Mouse (Mus musculus) lung, embryonic 14.5 days (tissue): ENCODE measurements around the gene Arfgef2. TPM values are rescaled to one million over a fixed set of nuclear protein-coding genes. Genes with fewer than 3 reads are reported as not detected.

Experiments
- ATAC-seq: fragments of 200-750 bp; cut with Nextera tagmentation; 2 replicates; pipeline ENCODE4 v1.8.0; 2017; ENCODE audit warnings: mild to moderate bottlenecking, moderate TSS enrichment, moderate library complexity; ENCODE audit not compliant: insufficient read depth
- DNase-seq: peaks from one replicate; pipeline ENCODE4 v3.0.0-alpha.2; 2015
- H3K27ac ChIP-seq: fragments of 300-500 bp; sonication (generic); 2 replicates; pipeline ENCODE4 v1.5.1; 2014; ENCODE audit warnings: low read depth, mild to moderate bottlenecking, moderate library complexity
- H3K27me3 ChIP-seq: fragments of 300-500 bp; sonication (generic); 2 replicates; pipeline ENCODE4 v1.6.1; 2014; ENCODE audit warnings: low read length, control low read depth; ENCODE audit not compliant: insufficient read depth
- H3K36me3 ChIP-seq: fragments of 300-500 bp; sonication (generic); 2 replicates; pipeline ENCODE4 v1.6.1; 2014; ENCODE audit warnings: control low read depth; ENCODE audit not compliant: insufficient read depth
- H3K4me1 ChIP-seq: fragments of 300-500 bp; sonication (generic); 2 replicates; pipeline ENCODE4 v1.6.1; 2014; ENCODE audit warnings: antibody characterized with exemption, control low read depth; ENCODE audit not compliant: insufficient read depth
- H3K4me2 ChIP-seq: fragments of 300-500 bp; sonication (generic); 2 replicates; pipeline ENCODE4 v1.6.1; 2014; ENCODE audit warnings: mild to moderate bottlenecking
- H3K4me3 ChIP-seq: fragments of 300-500 bp; sonication (generic); 2 replicates; pipeline ENCODE4 v1.5.1; 2014; ENCODE audit warnings: low read depth, low read length
- H3K9ac ChIP-seq: fragments of 300-500 bp; sonication (generic); 2 replicates; pipeline ENCODE4 v1.6.1; 2014
- H3K9me3 ChIP-seq: fragments of 300-500 bp; sonication (generic); 2 replicates; pipeline ENCODE4 v1.6.1; 2016; ENCODE audit warnings: low read depth, low read length, control low read depth
- CTCF ChIP-seq: IDR thresholded peaks from 2 replicates; pipeline ENCODE4 v1.5.1; 2016; ENCODE audit warnings: antibody characterized with exemption, low read depth
- WGBS: fragments of 180-500 bp; shearing (Covaris S2); extraction: QIAGEN DNeasy Blood & Tissue Kit; methylation state at CpG from one replicate; pipeline ENCODE4 v1.1.7; 2014; 5-methylcytosine and 5-hydroxymethylcytosine counted together
- polyA plus RNA-seq: library from polyadenylated mRNA; unstranded; fragments of >200 nt; fragmentation: Nextera tagmentation; extraction: Ambion mirVana; gene quantifications from 2 replicates; pipeline ENCODE4 v1.2.1, GENCODE M21; 2014

Arfgef2 gene
- polyA plus RNA-seq, 1 experiment from 2014 or later, result 6.9 TPM

DNA sequence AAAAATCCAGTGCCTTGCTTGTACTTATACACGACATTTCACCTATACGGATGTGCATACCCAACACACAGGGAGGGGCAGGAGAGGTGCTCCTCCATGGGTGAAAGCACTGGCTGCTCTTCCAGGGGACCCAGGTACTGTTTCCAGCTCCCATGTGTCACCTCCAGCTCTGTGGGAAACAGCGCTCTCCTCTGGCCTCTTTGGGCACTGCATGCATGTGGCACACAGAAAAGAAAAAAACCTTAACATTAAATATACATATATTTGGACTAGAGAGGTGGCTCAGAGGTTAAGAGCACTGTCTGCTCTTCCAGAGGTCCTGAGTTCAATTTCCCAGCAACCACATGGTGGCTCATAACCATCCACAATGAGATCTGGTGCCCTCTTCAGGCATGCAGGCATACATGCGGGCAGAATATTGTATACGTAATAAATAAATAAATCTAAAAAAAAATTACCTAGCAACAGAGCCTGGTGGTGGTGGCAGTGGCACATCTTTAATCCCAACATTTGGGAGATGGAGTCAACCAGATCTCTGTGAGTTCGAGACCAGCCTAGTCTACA, 98.4 kb downstream of the Arfgef2 start:
- Histone ChIP-seq H3K9me3 (no peaks in the 10 kb centered on the region), H3K36me3 (peaks cover 4% of the 10 kb centered on the region; the same call in 1 of the 2 replicates), H3K4me2 (no peak overlapping the region), H3K27ac (no peak overlapping the region), H3K9ac (no peak overlapping the region), H3K27me3 (no peaks in the 10 kb centered on the region), H3K4me1 (peaks cover 5% of the 10 kb centered on the region; the same call in 1 of the 2 replicates), H3K4me3 (no peak overlapping the region)
- TF ChIP-seq CTCF, result peak; percentile 18; the same call in 1 of the 2 replicates
- DNase-seq, result no peak
- WGBS, result 93% methylated on average over 6 of the region's 6 CpGs
- no peak for ATAC-seq

- peak within 1 kb of the TSS; percentile 70 for H3K4me3 ChIP-seq
- ATAC-seq (peak; percentile 98), DNase-seq (peak; percentile 100)
- TF ChIP-seq CTCF, result no peak
- under 1% methylated on average over 79 of the region's 80 CpGs for WGBS
- peak within 1 kb of the TSS; percentile 91 for H3K4me2 ChIP-seq
- H3K9me3 ChIP-seq, result no peaks in the 10 kb centered on the region
- H3K9ac ChIP-seq, result peak within 1 kb of the TSS; percentile 93
- peaks cover 12% of the 10 kb centered on the region for H3K36me3 ChIP-seq
- peak within 1 kb of the TSS; percentile 99 for H3K27ac ChIP-seq
- peaks cover 5% of the 10 kb centered on the region; the same call in 1 of the 2 replicates for H3K4me1 ChIP-seq
- H3K27me3 ChIP-seq, result no peaks in the 10 kb centered on the region
Measured at GRCm38 (mm10) chr2:166905711-166906522, 100.5 kb downstream of the Arfgef2 start, which contains the start of gene Cse1l. Cse1l (plus strand) TSS chr2:166906040.

DNA sequence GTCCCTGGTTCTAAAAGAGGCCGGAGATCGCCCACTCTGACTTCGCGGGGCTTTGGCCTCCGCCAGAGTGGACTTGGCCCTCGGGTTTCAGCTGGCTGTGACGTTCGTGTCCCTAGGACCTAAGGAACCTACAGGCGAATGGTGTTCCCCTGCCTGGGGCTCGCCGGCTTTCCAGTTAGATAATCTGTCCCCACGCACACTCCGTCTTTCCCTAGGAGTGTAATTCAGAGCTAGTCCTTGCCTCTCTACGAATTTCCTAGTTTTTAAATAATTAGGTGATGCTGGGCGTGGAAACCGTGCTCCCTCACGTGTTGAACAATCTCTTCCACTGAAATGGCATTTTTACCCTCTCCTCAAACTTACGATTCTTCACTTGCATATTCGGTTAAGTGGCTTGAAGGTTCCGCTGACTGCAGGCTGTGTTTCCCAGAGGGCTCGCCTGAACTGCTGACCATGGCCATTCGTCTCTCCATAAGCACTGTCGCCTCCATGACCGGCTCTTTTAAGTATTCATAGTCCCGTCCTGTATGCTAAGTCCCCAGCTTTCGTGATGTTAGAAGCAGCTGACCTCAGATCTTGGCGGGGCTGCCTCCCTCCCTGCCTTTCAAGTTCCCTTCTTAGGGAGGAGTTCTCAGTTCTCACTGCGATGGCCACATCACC, 101.3 kb downstream of the Arfgef2 start:
- Histone ChIP-seq H3K4me1 (peaks cover 5% of the 10 kb centered on the region; the same call in 1 of the 2 replicates), H3K27ac (peak overlapping the region; percentile 99), H3K4me2 (peak overlapping the region; percentile 91), H3K36me3 (peaks cover 12% of the 10 kb centered on the region), H3K4me3 (peak overlapping the region; percentile 70), H3K9me3 (no peaks in the 10 kb centered on the region), H3K9ac (peak overlapping the region; percentile 93), H3K27me3 (no peaks in the 10 kb centered on the region)
- TF ChIP-seq CTCF, result no peak
- WGBS, result under 1% methylated on average over 28 of the region's 28 CpGs
- DNase-seq (peak; percentile 19), ATAC-seq (peak; percentile 42; the same call in 1 of the 2 replicates)

DNA sequence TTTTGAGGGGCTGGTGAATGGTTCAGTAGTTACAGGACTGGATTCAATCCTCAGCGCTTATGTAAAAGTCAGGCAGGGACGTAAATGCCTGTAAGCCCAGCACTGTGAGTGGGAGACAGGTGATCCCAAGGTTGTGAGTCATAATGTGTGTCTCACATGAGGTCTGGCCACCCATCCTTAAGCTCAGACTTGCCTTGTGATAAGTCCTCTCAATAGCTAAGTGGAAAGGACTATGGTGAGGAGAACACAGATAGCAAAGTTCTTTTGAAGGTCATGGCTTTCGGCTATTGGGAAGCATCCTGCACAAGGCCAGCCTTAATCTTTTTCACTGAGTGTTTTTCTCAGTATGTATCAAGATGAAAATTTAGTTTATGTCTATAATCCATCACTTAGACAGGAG, 104.3 kb downstream of the Arfgef2 start:
- WGBS, result 93% methylated on average over 3 of the region's 3 CpGs
- no peak for TF ChIP-seq CTCF
- DNase-seq, result no peak
- Histone ChIP-seq H3K36me3 (peaks cover 13% of the 10 kb centered on the region), H3K4me1 (peaks cover 5% of the 10 kb centered on the region; the same call in 1 of the 2 replicates), H3K27me3 (no peaks in the 10 kb centered on the region), H3K9me3 (no peaks in the 10 kb centered on the region), H3K4me3 (no peak overlapping the region), H3K9ac (no peak overlapping the region), H3K4me2 (no peak overlapping the region), H3K27ac (no peak overlapping the region)
- ATAC-seq, result no peak

DNA sequence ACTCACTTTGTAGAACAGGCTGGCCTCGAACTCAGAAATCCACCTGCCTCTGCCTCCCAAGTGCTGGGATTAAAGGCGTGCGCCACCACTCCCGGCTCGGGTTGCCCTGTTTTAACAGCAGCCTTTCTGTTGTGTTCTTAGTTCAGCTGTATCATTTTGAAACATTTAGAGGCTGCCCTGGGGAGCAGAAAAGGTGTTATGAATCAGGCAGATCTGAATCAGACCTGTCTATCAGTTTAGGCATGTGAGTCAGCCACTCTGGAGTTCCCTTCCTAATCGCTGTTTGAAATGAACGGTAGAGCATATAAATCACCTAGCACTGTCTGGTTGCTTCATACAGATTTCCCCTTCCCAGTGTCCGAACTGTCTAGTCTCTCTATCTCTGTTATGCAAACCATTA, 105.1 kb downstream of the Arfgef2 start:
- TF ChIP-seq CTCF, result no peak
- no peak overlapping the region for H3K4me2 ChIP-seq
- no peak overlapping the region for H3K9ac ChIP-seq
- DNase-seq (no peak), ATAC-seq (no peak)
- no peaks in the 10 kb centered on the region for H3K27me3 ChIP-seq
- WGBS, result 84% methylated on average over 8 of the region's 8 CpGs
- no peak overlapping the region for H3K27ac ChIP-seq
- peaks cover 17% of the 10 kb centered on the region for H3K36me3 ChIP-seq
- peaks cover 5% of the 10 kb centered on the region; the same call in 1 of the 2 replicates for H3K4me1 ChIP-seq
- H3K9me3 ChIP-seq, result no peaks in the 10 kb centered on the region
- no peak overlapping the region for H3K4me3 ChIP-seq

GRCm38 (mm10) chr2:166923971-166924370, 118.6 kb downstream of the Arfgef2 start:
- H3K9ac ChIP-seq, result no peak overlapping the region
- ATAC-seq, result no peak
- 89% methylated on average over 2 of the region's 2 CpGs for WGBS
- no peaks in the 10 kb centered on the region for H3K9me3 ChIP-seq
- H3K4me3 ChIP-seq, result no peak overlapping the region
- no peak for TF ChIP-seq CTCF
- no peak for DNase-seq
- H3K36me3 ChIP-seq, result peaks cover 89% of the 10 kb centered on the region
- H3K4me1 ChIP-seq, result no peaks in the 10 kb centered on the region
- no peaks in the 10 kb centered on the region for H3K27me3 ChIP-seq
- H3K4me2 ChIP-seq, result no peak overlapping the region
- no peak overlapping the region for H3K27ac ChIP-seq

- Histone ChIP-seq H3K4me2 (no peak overlapping the region), H3K36me3 (peaks cover 90% of the 10 kb centered on the region), H3K4me1 (no peaks in the 10 kb centered on the region), H3K4me3 (no peak overlapping the region), H3K27ac (no peak overlapping the region), H3K9ac (no peak overlapping the region), H3K27me3 (no peaks in the 10 kb centered on the region), H3K9me3 (no peaks in the 10 kb centered on the region)
- TF ChIP-seq CTCF, result no peak
- DNase-seq, result no peak
- WGBS, result 91% methylated on average over 6 of the region's 6 CpGs
- no peak for ATAC-seq
Measured at GRCm38 (mm10) chr2:166933943-166934342, 128.6 kb downstream of the Arfgef2 start.
